Mouse (Mus musculus) limb, embryonic 10.5 days (tissue): Measurements from ENCODE around the gene Tenm1. TPM values are rescaled to one million over a fixed set of nuclear protein-coding genes. Genes with fewer than 3 reads are reported as not detected.

Experiments
- DNase-seq: peaks from one replicate; pipeline ENCODE4 v3.0.0-alpha.2; 2017; ENCODE audit warnings: low spot score
- H3K27ac ChIP-seq: fragments of 300-500 bp; sonication (generic); 2 replicates; pipeline ENCODE4 v1.5.1; 2016; ENCODE audit warnings: mild to moderate bottlenecking
- H3K27me3 ChIP-seq: fragments of 300-500 bp; sonication (generic); 2 replicates; pipeline ENCODE4 v1.6.1; 2016; ENCODE audit warnings: low read depth, mild to moderate bottlenecking; ENCODE audit not compliant: poor library complexity, severe bottlenecking
- H3K36me3 ChIP-seq: fragments of 300-500 bp; sonication (generic); 2 replicates; pipeline ENCODE4 v1.6.1; 2016; ENCODE audit warnings: mild to moderate bottlenecking, moderate library complexity
- H3K4me1 ChIP-seq: fragments of 300-500 bp; sonication (generic); 2 replicates; pipeline ENCODE4 v1.6.1; 2016
- H3K4me3 ChIP-seq: fragments of 300-500 bp; sonication (generic); 2 replicates; pipeline ENCODE4 v1.5.1; 2016; ENCODE audit warnings: mild to moderate bottlenecking, moderate library complexity
- H3K9me3 ChIP-seq: fragments of 300-500 bp; sonication (generic); replicated peaks from 2 replicates; pipeline ENCODE4 v1.6.1; 2016; ENCODE audit warnings: mild to moderate bottlenecking
- WGBS: fragments of 180-500 bp; shearing (Covaris S2); methylation state at CpG from one replicate; pipeline ENCODE4 v1.1.7; 2016; 5-methylcytosine and 5-hydroxymethylcytosine counted together
- polyA plus RNA-seq: library from polyadenylated mRNA; unstranded; fragments of >200 nt; fragmentation: Nextera tagmentation; extraction: Ambion mirVana; gene quantifications from 2 replicates; pipeline ENCODE4 v1.2.1, GENCODE M21; 2016

The Tenm1 gene
- polyA plus RNA-seq, 1 experiment from 2014 or later = 0.21 TPM

- DNase-seq = no peak
- no peaks in the 10 kb centered on the region for H3K9me3 ChIP-seq
- H3K27me3 ChIP-seq = no peaks in the 10 kb centered on the region
- no peak overlapping the region for H3K27ac ChIP-seq
- H3K36me3 ChIP-seq = no peaks in the 10 kb centered on the region
- no peak overlapping the region for H3K4me3 ChIP-seq
- no peaks in the 10 kb centered on the region for H3K4me1 ChIP-seq
- WGBS = 83% methylated on average over 5 of the region's 5 CpGs
Measured at GRCm38 (mm10) chrX:43202249-43202783, 226.6 kb downstream of the Tenm1 start.

- Histone ChIP-seq H3K4me1 (no peaks in the 10 kb centered on the region), H3K27ac (no peak overlapping the region), H3K36me3 (no peaks in the 10 kb centered on the region), H3K9me3 (no peaks in the 10 kb centered on the region), H3K4me3 (no peak overlapping the region), H3K27me3 (no peaks in the 10 kb centered on the region)
- 100% methylated on average over 1 of the region's 1 CpGs for WGBS
- DNase-seq = no peak
Measured at GRCm38 (mm10) chrX:43182975-43183374, 246.0 kb downstream of the Tenm1 start.

DNA sequence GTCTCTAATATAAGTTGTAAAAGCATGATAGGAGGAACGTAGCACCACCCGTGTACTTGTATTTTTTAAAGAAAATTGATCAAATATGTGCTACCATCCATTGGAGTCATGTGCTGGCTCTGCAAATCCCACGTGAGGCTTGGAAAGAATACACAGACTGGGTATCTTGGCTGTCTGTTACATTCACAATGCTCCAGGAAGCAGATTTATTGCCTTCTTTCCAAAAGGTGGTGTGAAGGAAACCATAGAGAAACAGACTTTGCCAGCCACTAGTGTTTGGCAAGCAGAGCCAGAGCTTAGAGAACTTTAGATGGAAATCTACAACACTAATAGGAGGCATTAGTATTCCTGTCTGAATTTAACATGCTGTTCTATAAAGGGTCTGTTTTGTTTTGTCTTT is 277.4 kb downstream of the Tenm1 start:
- Histone ChIP-seq H3K4me1 (no peaks in the 10 kb centered on the region), H3K27me3 (no peaks in the 10 kb centered on the region), H3K36me3 (no peaks in the 10 kb centered on the region), H3K27ac (no peak overlapping the region), H3K9me3 (no peaks in the 10 kb centered on the region), H3K4me3 (no peak overlapping the region)
- no peak for DNase-seq
- 92% methylated on average over 3 of the region's 3 CpGs for WGBS

- Histone ChIP-seq H3K4me1 (no peaks in the 10 kb centered on the region), H3K27ac (no peak overlapping the region), H3K36me3 (no peaks in the 10 kb centered on the region), H3K9me3 (no peaks in the 10 kb centered on the region), H3K4me3 (no peak overlapping the region), H3K27me3 (no peaks in the 10 kb centered on the region)
- no peak for DNase-seq
- WGBS = 73% methylated on average over 2 of the region's 2 CpGs
Measured at GRCm38 (mm10) chrX:43129696-43130095, 299.2 kb downstream of the Tenm1 start.

- no peak for DNase-seq
- Histone ChIP-seq H3K27me3 (no peaks in the 10 kb centered on the region), H3K9me3 (no peaks in the 10 kb centered on the region), H3K4me1 (no peaks in the 10 kb centered on the region), H3K4me3 (no peak overlapping the region), H3K36me3 (no peaks in the 10 kb centered on the region), H3K27ac (no peak overlapping the region)
- 85% methylated on average over 1 of the region's 1 CpGs for WGBS
Measured at GRCm38 (mm10) chrX:43122491-43122890, 306.4 kb downstream of the Tenm1 start.

GRCm38 (mm10) chrX:43122001-43122400 is 306.9 kb downstream of the Tenm1 start:
- 94% methylated on average over 1 of the region's 1 CpGs for WGBS
- no peaks in the 10 kb centered on the region for H3K27me3 ChIP-seq
- DNase-seq = no peak
- H3K4me1 ChIP-seq = no peaks in the 10 kb centered on the region
- H3K27ac ChIP-seq = no peak overlapping the region
- H3K9me3 ChIP-seq = no peaks in the 10 kb centered on the region
- H3K36me3 ChIP-seq = no peaks in the 10 kb centered on the region
- H3K4me3 ChIP-seq = no peak overlapping the region

DNA sequence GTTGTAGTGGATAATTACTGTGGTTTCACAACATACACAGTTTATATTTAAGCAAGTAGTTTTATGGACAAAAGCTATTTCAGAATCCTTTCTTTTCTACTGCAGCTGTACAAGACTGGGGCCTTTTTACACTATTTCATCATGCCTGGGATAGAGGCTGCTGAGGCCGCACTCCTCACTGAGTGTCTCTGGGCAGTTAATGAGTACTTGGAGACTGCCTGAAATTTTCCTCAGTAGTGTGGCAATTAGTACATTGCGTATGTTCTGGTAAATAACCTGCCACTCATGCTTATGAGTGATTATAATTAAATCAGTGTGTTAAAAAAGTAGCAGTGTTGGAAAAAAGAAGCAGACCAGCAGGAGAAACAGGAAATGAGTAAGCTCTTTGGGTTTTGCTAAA is 442.8 kb downstream of the Tenm1 start:
- no peaks in the 10 kb centered on the region for H3K9me3 ChIP-seq
- H3K4me1 ChIP-seq = no peaks in the 10 kb centered on the region

DNA sequence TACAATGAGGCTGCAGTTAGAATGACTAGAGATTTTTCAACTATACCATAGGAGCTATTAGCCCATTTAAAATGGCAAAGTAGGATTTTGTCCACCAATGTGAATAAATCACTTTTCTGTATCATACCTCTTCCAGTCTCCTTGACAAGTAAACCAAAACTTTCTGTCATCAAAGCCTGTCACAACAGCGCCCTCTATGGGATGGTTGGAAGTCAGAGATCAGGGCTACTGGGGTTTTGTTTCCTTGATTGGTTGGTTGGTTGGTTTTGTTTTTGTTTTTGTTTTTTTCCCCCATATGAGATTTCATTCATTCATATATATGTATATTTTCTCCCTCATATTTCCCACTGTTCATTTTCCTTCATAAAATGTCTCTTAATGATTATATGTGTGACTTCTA is 455.4 kb downstream of the Tenm1 start:
- DNase-seq = peak; percentile 28
- H3K27ac ChIP-seq = no peak overlapping the region
- no peak overlapping the region for H3K4me3 ChIP-seq
- H3K36me3 ChIP-seq = no peaks in the 10 kb centered on the region
- H3K27me3 ChIP-seq = no peaks in the 10 kb centered on the region
- H3K9me3 ChIP-seq = no peaks in the 10 kb centered on the region
- no peaks in the 10 kb centered on the region for H3K4me1 ChIP-seq
- 4% methylated on average over 1 of the region's 1 CpGs for whole genome bisulfite sequencing

More for the DNA sequence above, 442.8 kb downstream of the Tenm1 start:
- H3K27ac ChIP-seq = no peak overlapping the region
- 31% methylated on average over 2 of the region's 2 CpGs for WGBS
- no peak overlapping the region for H3K4me3 ChIP-seq
- no peak for DNase-seq
- H3K36me3 ChIP-seq = no peaks in the 10 kb centered on the region
- H3K27me3 ChIP-seq = no peaks in the 10 kb centered on the region

DNA sequence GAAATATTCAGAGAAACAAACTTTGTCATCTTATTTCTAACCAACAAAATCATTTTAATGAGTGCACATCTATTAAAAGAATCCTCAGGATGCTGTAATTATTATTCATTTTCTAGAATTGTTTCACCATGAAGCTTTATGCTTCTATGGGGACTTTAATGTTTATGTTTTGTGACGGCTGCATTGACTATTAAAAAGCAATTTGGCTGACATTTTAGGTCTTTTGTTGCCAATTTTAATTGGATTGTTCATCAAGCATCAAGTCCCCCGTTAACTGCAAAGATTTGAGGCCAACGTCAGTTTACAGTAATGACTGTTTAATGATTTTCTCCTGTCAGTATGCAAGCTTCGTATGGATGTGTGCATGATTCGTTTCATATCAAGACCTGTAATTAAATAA is 461.3 kb downstream of the Tenm1 start:
- H3K36me3 ChIP-seq = no peaks in the 10 kb centered on the region
- no peaks in the 10 kb centered on the region for H3K4me1 ChIP-seq
- H3K9me3 ChIP-seq = no peaks in the 10 kb centered on the region
- H3K27me3 ChIP-seq = no peaks in the 10 kb centered on the region
- 82% methylated on average over 5 of the region's 5 CpGs for WGBS
- DNase-seq = no peak
- H3K4me3 ChIP-seq = no peak overlapping the region
- H3K27ac ChIP-seq = no peak overlapping the region

GRCm38 (mm10) chrX:42861731-42862130 is 567.2 kb downstream of the Tenm1 start:
- Histone ChIP-seq H3K4me3 (no peak overlapping the region), H3K4me1 (no peaks in the 10 kb centered on the region), H3K9me3 (no peaks in the 10 kb centered on the region), H3K36me3 (no peaks in the 10 kb centered on the region), H3K27me3 (no peaks in the 10 kb centered on the region), H3K27ac (no peak overlapping the region)
- DNase-seq = no peak
- WGBS = 91% methylated on average over 1 of the region's 1 CpGs

DNA sequence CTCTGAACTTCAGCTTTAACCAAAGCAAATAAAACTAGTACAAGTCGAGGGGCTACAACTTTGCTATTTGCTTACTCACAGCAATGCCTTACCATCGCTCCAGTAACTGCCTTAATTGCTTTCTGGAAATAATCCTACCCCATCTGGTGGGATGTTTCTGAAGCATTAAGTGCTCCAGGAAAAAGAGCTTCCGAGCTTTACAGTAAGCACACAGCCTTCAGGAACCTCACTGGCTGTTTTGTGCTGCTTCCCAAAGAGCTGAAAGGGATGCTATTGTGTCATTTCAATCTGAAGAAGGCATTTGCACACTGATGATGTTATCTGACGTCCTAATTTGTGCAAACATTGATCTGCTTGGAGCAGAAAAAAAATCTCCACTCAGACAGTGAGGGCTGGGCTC is 647.4 kb downstream of the Tenm1 start:
- DNase-seq = no peak
- no peak overlapping the region for H3K27ac ChIP-seq
- 70% methylated on average over 4 of the region's 4 CpGs for WGBS
- no peak overlapping the region for H3K4me3 ChIP-seq
- no peaks in the 10 kb centered on the region for H3K36me3 ChIP-seq
- no peaks in the 10 kb centered on the region for H3K4me1 ChIP-seq
- H3K27me3 ChIP-seq = no peaks in the 10 kb centered on the region
- no peaks in the 10 kb centered on the region for H3K9me3 ChIP-seq

DNA sequence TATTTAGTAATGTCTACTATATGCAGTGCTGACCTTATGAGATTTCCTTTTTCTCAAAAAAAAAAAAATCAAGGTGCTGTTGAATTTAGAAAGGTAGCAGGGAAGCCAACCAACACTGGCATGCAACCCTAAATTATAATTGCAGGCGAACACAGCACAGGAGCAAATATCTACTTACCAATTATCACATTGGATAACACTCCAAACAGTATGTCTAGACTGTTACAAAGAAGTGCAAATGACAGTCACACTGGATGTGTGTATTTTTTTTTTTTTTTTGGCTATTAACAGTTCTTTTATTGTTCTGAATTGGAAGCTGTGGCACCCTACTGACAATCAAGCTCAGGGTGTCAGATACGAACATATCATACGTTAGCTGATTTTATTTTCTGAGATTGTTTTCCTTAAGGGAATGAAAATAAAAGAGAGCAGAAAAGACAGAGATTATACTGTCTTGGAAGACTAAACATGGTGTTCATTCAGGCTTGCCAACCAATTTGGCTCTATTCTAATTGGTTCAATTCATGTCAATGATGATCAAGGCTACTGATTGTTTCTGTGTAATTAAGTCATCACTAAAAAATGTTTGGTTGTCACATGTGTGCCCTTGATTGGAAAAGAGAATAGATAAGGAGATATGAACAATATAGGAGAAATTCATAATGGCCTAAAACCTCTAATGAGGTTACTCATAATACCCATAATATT is 710.7 kb downstream of the Tenm1 start:
- no peaks in the 10 kb centered on the region for H3K9me3 ChIP-seq
- H3K4me3 ChIP-seq = no peak overlapping the region
- no peaks in the 10 kb centered on the region for H3K27me3 ChIP-seq
- DNase-seq = no peak
- no peak overlapping the region for H3K27ac ChIP-seq
- no peaks in the 10 kb centered on the region for H3K4me1 ChIP-seq
- WGBS = 92% methylated on average over 3 of the region's 3 CpGs
- no peaks in the 10 kb centered on the region for H3K36me3 ChIP-seq

DNA sequence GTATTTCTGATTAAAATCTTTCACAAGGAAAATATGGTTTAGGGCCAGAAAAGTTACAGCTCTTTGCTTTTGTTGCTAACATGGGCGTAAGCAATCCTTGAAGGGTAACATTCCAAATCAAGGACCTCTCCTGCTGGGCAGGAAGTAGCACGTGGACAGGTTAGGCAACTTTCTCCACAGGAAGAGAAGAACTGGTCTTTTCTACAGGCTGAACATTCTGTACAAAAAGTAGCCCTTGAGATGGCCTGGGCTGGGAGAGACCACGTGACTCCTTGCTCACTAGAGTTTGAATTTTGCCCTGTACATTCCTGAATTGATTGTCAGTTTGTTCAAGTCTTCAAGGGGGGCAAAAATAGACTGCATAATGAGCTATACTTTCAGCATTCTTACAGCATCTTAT is 728.6 kb downstream of the Tenm1 start:
- Histone ChIP-seq H3K4me1 (no peaks in the 10 kb centered on the region), H3K4me3 (no peak overlapping the region), H3K36me3 (no peaks in the 10 kb centered on the region), H3K9me3 (no peaks in the 10 kb centered on the region), H3K27ac (no peak overlapping the region), H3K27me3 (no peaks in the 10 kb centered on the region)
- DNase-seq = no peak
- 67% methylated on average over 3 of the region's 3 CpGs for WGBS

DNA sequence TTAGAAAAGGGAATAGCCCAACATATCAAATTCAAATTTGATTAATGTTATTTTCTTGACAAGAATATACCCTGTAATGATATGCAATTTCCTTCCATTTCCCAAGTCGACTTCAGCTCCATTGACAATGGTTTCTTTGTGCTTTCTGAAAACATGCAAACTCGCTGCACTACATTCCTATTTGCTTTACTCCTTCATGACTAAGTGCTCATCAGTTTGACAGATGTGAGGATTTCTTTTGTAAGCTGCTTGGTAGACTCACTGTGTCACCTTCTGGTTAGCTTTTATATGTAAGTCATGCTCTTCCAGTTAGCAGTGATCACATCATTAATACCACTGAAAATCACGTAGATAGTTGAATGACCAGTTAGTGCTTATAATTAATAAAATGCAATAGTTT is 781.8 kb downstream of the Tenm1 start:
- no peaks in the 10 kb centered on the region for H3K9me3 ChIP-seq
- no peaks in the 10 kb centered on the region for H3K4me1 ChIP-seq
- WGBS = 72% methylated on average over 3 of the region's 3 CpGs
- no peak for DNase-seq
- no peak overlapping the region for H3K27ac ChIP-seq
- H3K4me3 ChIP-seq = no peak overlapping the region
- no peaks in the 10 kb centered on the region for H3K36me3 ChIP-seq
- H3K27me3 ChIP-seq = no peaks in the 10 kb centered on the region
